Mouse (Mus musculus): ENCODE data around the gene Bid. TPM values are rescaled to one million over a fixed set of nuclear protein-coding genes. Genes with fewer than 3 reads are reported as not detected.
"Not testable (repeated sequence)": the region's sequence is repeated elsewhere in the genome, so short reads cannot be mapped to it uniquely, and the experiment has no call there.

Gene Bid
- polyA plus RNA-seq, 1 experiment from 2014 or later = 19.4 TPM

- 81% methylated on average over 2 of the region's 2 CpGs for WGBS
- no peak for ATAC-seq (ENCODE audit: low FRiP score)
- peaks cover 13% of the 10 kb centered on the region for H3K27me3 ChIP-seq
Measured at GRCm38 (mm10) chr6:120912931-120913330, 3.7 kb downstream of the Bid start.

GRCm38 (mm10) chr6:120911213-120912007, 5.2 kb downstream of the Bid start:
- no peaks in the 10 kb centered on the region for H3K36me3 ChIP-seq
- no peak for ATAC-seq (ENCODE audit: low FRiP score)
- no peak overlapping the region for H3K9ac ChIP-seq
- no peak overlapping the region for H3K4me2 ChIP-seq (replicated peaks)
- 82% methylated on average over 13 of the region's 13 CpGs for WGBS
- H3K4me1 ChIP-seq = peaks cover 12% of the 10 kb centered on the region; the same call in 1 of the 2 replicates
- H3K4me3 ChIP-seq = no peak overlapping the region
- H3K9me3 ChIP-seq (replicated peaks) = no peaks in the 10 kb centered on the region
- H3K27ac ChIP-seq = no peak overlapping the region
- H3K27me3 ChIP-seq = peaks cover 13% of the 10 kb centered on the region

More at GRCm38 (mm10) chr6:120912931-120913330, 3.7 kb downstream of the Bid start:
- Histone ChIP-seq H3K27ac (no peak overlapping the region), H3K9me3 (replicated peaks) (no peaks in the 10 kb centered on the region), H3K36me3 (no peaks in the 10 kb centered on the region), H3K4me2 (replicated peaks) (no peak overlapping the region), H3K4me1 (peaks cover 12% of the 10 kb centered on the region; the same call in 1 of the 2 replicates), H3K4me3 (no peak overlapping the region), H3K9ac (no peak overlapping the region)

GRCm38 (mm10) chr6:120909501-120909900, 7.2 kb downstream of the Bid start:
- no peaks in the 10 kb centered on the region for H3K4me1 ChIP-seq
- ATAC-seq (ENCODE audit: low FRiP score) = no peak
- no peak overlapping the region for H3K9ac ChIP-seq
- no peak overlapping the region for H3K27ac ChIP-seq
- no peak overlapping the region for H3K4me3 ChIP-seq
- 82% methylated on average over 3 of the region's 3 CpGs for WGBS
- no peaks in the 10 kb centered on the region for H3K9me3 ChIP-seq (replicated peaks)
- no peak overlapping the region for H3K4me2 ChIP-seq (replicated peaks)
- H3K36me3 ChIP-seq = no peaks in the 10 kb centered on the region
- H3K27me3 ChIP-seq = no peaks in the 10 kb centered on the region

GRCm38 (mm10) chr6:120907876-120908597, 8.6 kb downstream of the Bid start:
- not testable (repeated sequence) for H3K27me3 ChIP-seq; H3K9ac ChIP-seq; H3K4me3 ChIP-seq; H3K4me2 ChIP-seq (replicated peaks); H3K36me3 ChIP-seq; H3K4me1 ChIP-seq; H3K9me3 ChIP-seq (replicated peaks); ATAC-seq (ENCODE audit: low FRiP score); H3K27ac ChIP-seq
- WGBS = 90% methylated on average over 10 of the region's 10 CpGs

- Histone ChIP-seq H3K9ac (no peak overlapping the region), H3K27ac (no peak overlapping the region), H3K9me3 (replicated peaks) (no peaks in the 10 kb centered on the region), H3K4me3 (no peak overlapping the region), H3K4me2 (replicated peaks) (no peak overlapping the region), H3K36me3 (no peaks in the 10 kb centered on the region), H3K4me1 (no peaks in the 10 kb centered on the region), H3K27me3 (no peaks in the 10 kb centered on the region)
- no peak for ATAC-seq (ENCODE audit: low FRiP score)
- 94% methylated on average over 6 of the region's 6 CpGs for WGBS
Measured at GRCm38 (mm10) chr6:120906521-120906920, 10.1 kb downstream of the Bid start.

- no peaks in the 10 kb centered on the region for H3K36me3 ChIP-seq
- WGBS = 84% methylated on average over 5 of the region's 5 CpGs
- no peak overlapping the region for H3K4me3 ChIP-seq
- H3K4me2 ChIP-seq (replicated peaks) = no peak overlapping the region
- no peak for ATAC-seq (ENCODE audit: low FRiP score)
- H3K9ac ChIP-seq = no peak overlapping the region
- no peaks in the 10 kb centered on the region for H3K4me1 ChIP-seq
- H3K9me3 ChIP-seq (replicated peaks) = no peaks in the 10 kb centered on the region
- H3K27ac ChIP-seq = no peak overlapping the region
- no peaks in the 10 kb centered on the region for H3K27me3 ChIP-seq
Measured at GRCm38 (mm10) chr6:120905111-120905510, 11.5 kb downstream of the Bid start.

GRCm38 (mm10) chr6:120903961-120904360, 12.7 kb downstream of the Bid start:
- no peak overlapping the region for H3K4me2 ChIP-seq (replicated peaks)
- H3K9me3 ChIP-seq (replicated peaks) = no peaks in the 10 kb centered on the region
- no peak overlapping the region for H3K4me3 ChIP-seq
- no peak overlapping the region for H3K27ac ChIP-seq
- no peaks in the 10 kb centered on the region for H3K4me1 ChIP-seq
- WGBS = 90% methylated on average over 11 of the region's 11 CpGs
- H3K36me3 ChIP-seq = no peaks in the 10 kb centered on the region
- no peak for ATAC-seq (ENCODE audit: low FRiP score)
- H3K27me3 ChIP-seq = no peaks in the 10 kb centered on the region
- no peak overlapping the region for H3K9ac ChIP-seq

- H3K27me3 ChIP-seq = no peaks in the 10 kb centered on the region
- ATAC-seq (ENCODE audit: low FRiP score) = no peak
- H3K9me3 ChIP-seq (replicated peaks) = no peaks in the 10 kb centered on the region
- whole genome bisulfite sequencing = 55% methylated on average over 5 of the region's 5 CpGs
- H3K27ac ChIP-seq = no peak overlapping the region
- no peak overlapping the region for H3K4me2 ChIP-seq (replicated peaks)
- H3K4me1 ChIP-seq = no peaks in the 10 kb centered on the region
- H3K9ac ChIP-seq = no peak overlapping the region
- H3K36me3 ChIP-seq = no peaks in the 10 kb centered on the region
- H3K4me3 ChIP-seq = no peak overlapping the region
Measured at GRCm38 (mm10) chr6:120903450-120903912, 13.2 kb downstream of the Bid start.

- no peaks in the 10 kb centered on the region for H3K36me3 ChIP-seq
- no peak overlapping the region for H3K4me2 ChIP-seq (replicated peaks)
- ATAC-seq (ENCODE audit: low FRiP score) = no peak
- H3K4me3 ChIP-seq = no peak overlapping the region
- whole genome bisulfite sequencing = 93% methylated on average over 14 of the region's 14 CpGs
- no peaks in the 10 kb centered on the region for H3K4me1 ChIP-seq
- H3K27me3 ChIP-seq = no peaks in the 10 kb centered on the region
- H3K27ac ChIP-seq = no peak overlapping the region
- H3K9me3 ChIP-seq (replicated peaks) = no peaks in the 10 kb centered on the region
- H3K9ac ChIP-seq = no peak overlapping the region
Measured at GRCm38 (mm10) chr6:120901776-120902645, 14.6 kb downstream of the Bid start.

GRCm38 (mm10) chr6:120898188-120898833, 18.3 kb downstream of the Bid start:
- 68% methylated on average over 6 of the region's 6 CpGs for WGBS
- Histone ChIP-seq H3K9me3 (replicated peaks) (no peaks in the 10 kb centered on the region), H3K4me2 (replicated peaks) (no peak overlapping the region), H3K4me3 (no peak overlapping the region), H3K27ac (no peak overlapping the region), H3K4me1 (no peaks in the 10 kb centered on the region), H3K36me3 (peaks cover 9% of the 10 kb centered on the region), H3K27me3 (no peaks in the 10 kb centered on the region), H3K9ac (no peak overlapping the region)
- ATAC-seq (ENCODE audit: low FRiP score) = peak; percentile 57

GRCm38 (mm10) chr6:120894524-120894923, 22.1 kb downstream of the Bid start:
- no peaks in the 10 kb centered on the region for H3K4me1 ChIP-seq
- H3K4me3 ChIP-seq = no peak overlapping the region
- no peak overlapping the region for H3K27ac ChIP-seq
- H3K36me3 ChIP-seq = peaks cover 35% of the 10 kb centered on the region
- ATAC-seq (ENCODE audit: low FRiP score) = no peak
- H3K9me3 ChIP-seq (replicated peaks) = no peaks in the 10 kb centered on the region
- 91% methylated on average over 9 of the region's 9 CpGs for WGBS
- no peak overlapping the region for H3K4me2 ChIP-seq (replicated peaks)
- no peak overlapping the region for H3K9ac ChIP-seq
- no peaks in the 10 kb centered on the region for H3K27me3 ChIP-seq
